Mouse (Mus musculus): Measurements from ENCODE around the gene Lingo2. TPM values are rescaled to one million over a fixed set of nuclear protein-coding genes. Genes with fewer than 3 reads are reported as not detected.

Gene Lingo2
- polyA plus RNA-seq, 1 experiment: 13.1 TPM

GRCm38 (mm10) chr4:36305228-36305627, 646.3 kb downstream of the Lingo2 start:
- DNase-seq (ENCODE audit: low read depth): no peak
- TF ChIP-seq POLR2A (IDR thresholded peaks at IDR 0.05; ENCODE audit: borderline replicate concordance, extremely low read depth, insufficient read depth, insufficient read length, poor library complexity, severe bottlenecking): no peak
- TF ChIP-seq CTCF (IDR thresholded peaks at IDR 0.05; ENCODE audit: borderline replicate concordance, extremely low read depth, insufficient read depth, insufficient read length): no peak

DNA sequence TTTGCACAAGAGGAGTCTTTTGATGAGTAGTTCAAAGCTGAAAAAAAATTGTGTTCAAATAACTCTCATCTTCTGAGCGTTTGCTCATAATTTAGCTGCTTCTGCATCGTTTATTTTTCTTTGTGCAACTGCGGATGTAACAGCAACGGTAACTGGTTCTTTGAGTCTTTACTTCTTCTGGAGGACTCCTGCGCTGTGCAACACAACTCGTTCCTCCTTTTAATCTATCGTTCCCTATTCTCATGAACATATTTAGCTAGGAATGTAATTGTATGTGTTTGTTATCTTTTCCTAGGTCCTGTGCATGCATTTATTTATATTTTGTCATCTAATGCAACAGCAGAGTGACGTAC, 661.9 kb downstream of the Lingo2 start:
- TF ChIP-seq POLR2A (IDR thresholded peaks at IDR 0.05; ENCODE audit: borderline replicate concordance, extremely low read depth, insufficient read depth, insufficient read length, poor library complexity, severe bottlenecking) (no peak), CTCF (IDR thresholded peaks at IDR 0.05; ENCODE audit: borderline replicate concordance, extremely low read depth, insufficient read depth, insufficient read length) (no peak)
- no peak for DNase-seq (ENCODE audit: low read depth)

GRCm38 (mm10) chr4:36288813-36289700, 662.5 kb downstream of the Lingo2 start:
- TF ChIP-seq POLR2A (IDR thresholded peaks at IDR 0.05; ENCODE audit: borderline replicate concordance, extremely low read depth, insufficient read depth, insufficient read length, poor library complexity, severe bottlenecking) (no peak), CTCF (IDR thresholded peaks at IDR 0.05; ENCODE audit: borderline replicate concordance, extremely low read depth, insufficient read depth, insufficient read length) (peak; percentile 61; the same call in 1 of the 2 replicates)
- peak; percentile 95 for DNase-seq (ENCODE audit: low read depth)

DNA sequence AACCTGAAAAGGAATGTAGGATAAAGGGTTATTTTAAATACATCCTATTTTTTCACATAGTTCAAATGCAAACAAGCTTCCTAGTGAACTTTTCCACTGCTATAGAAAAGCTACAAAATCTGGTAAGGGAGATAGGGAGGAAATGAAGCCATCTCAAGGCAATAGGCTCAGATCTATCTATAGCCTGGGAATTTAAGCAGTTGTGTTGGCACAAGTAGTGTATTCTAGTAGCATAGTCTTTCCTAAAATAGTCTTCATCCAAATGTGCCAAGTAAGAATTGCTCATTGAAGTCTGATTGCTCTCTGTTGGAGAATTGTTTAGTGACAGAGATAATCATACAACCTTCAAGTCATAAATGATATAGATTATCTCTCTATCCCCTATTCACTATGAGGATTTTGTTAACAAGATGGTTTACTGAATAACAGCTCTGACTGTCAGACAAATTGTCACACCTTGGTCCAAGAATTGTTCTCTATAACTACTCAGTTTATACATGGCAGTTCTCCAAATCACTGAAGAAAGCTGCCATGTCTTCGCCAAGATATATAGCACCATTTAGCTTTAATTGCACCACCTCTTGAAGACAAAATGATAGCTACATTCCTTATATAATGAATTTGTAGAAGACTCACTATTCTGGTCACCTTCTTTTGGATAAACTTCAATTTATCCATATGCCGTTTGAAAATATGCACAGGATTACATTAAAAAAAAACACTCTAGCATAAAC, 688.9 kb downstream of the Lingo2 start:
- no peak for DNase-seq (ENCODE audit: low read depth)

GRCm38 (mm10) chr4:36186231-36186922, 765.2 kb downstream of the Lingo2 start:
- TF ChIP-seq POLR2A (IDR thresholded peaks at IDR 0.05; ENCODE audit: borderline replicate concordance, extremely low read depth, insufficient read depth, insufficient read length, poor library complexity, severe bottlenecking) (no peak), CTCF (IDR thresholded peaks at IDR 0.05; ENCODE audit: borderline replicate concordance, extremely low read depth, insufficient read depth, insufficient read length) (no peak)
- DNase-seq (ENCODE audit: low read depth): peak; percentile 93

More for the DNA sequence above, 688.9 kb downstream of the Lingo2 start:
- no peak for TF ChIP-seq POLR2A (IDR thresholded peaks at IDR 0.05; ENCODE audit: borderline replicate concordance, extremely low read depth, insufficient read depth, insufficient read length, poor library complexity, severe bottlenecking)
- TF ChIP-seq CTCF (IDR thresholded peaks at IDR 0.05; ENCODE audit: borderline replicate concordance, extremely low read depth, insufficient read depth, insufficient read length): no peak

DNA sequence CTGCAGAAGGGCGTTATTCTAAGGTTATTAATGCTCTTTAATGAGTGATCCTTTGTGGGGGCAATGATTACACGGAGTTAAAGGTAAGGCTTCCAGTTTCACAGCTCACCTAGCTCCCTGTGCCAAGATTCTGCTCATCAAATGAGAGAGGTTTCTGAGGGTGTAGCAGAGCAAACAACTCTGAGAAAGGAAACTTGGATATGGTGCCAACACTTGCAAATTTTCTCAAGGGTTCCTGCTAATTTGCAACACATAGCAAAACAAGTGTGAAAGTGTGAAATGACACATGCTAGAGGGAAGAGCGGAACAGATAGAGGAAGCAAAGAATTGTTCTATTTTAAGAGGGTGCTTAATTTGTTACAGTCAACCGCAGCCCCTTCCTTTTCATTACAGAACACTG, 767.9 kb downstream of the Lingo2 start:
- peak; percentile 93 for DNase-seq (ENCODE audit: low read depth)
- no peak for TF ChIP-seq CTCF (IDR thresholded peaks at IDR 0.05; ENCODE audit: borderline replicate concordance, extremely low read depth, insufficient read depth, insufficient read length)
- TF ChIP-seq POLR2A (IDR thresholded peaks at IDR 0.05; ENCODE audit: borderline replicate concordance, extremely low read depth, insufficient read depth, insufficient read length, poor library complexity, severe bottlenecking): no peak

GRCm38 (mm10) chr4:36170099-36170498, 781.4 kb downstream of the Lingo2 start:
- TF ChIP-seq CTCF (IDR thresholded peaks at IDR 0.05; ENCODE audit: borderline replicate concordance, extremely low read depth, insufficient read depth, insufficient read length) (no peak), POLR2A (IDR thresholded peaks at IDR 0.05; ENCODE audit: borderline replicate concordance, extremely low read depth, insufficient read depth, insufficient read length, poor library complexity, severe bottlenecking) (no peak)
- DNase-seq (ENCODE audit: low read depth): no peak

GRCm38 (mm10) chr4:36131341-36131740, 820.2 kb downstream of the Lingo2 start:
- no peak for DNase-seq (ENCODE audit: low read depth)

DNA sequence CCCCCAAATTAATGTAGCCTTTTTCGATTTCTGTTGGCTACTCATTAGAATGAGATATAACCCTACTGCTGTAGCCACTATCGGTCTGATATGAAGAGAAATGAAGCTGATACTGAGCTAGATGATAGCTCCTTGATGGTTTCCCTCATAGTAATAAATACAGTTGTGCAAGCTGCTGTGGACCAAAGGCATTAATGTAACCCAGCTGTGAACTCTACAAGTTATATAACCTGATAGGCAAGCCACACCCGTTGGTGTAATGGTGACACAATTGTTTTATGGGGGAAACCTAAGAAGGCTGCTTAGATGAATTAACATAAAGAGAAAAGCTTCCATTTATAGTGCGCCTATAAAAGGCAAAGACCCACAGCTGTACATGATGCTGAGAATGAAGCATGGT, 856.1 kb downstream of the Lingo2 start:
- TF ChIP-seq CTCF (IDR thresholded peaks at IDR 0.05; ENCODE audit: borderline replicate concordance, extremely low read depth, insufficient read depth, insufficient read length) (no peak), POLR2A (IDR thresholded peaks at IDR 0.05; ENCODE audit: borderline replicate concordance, extremely low read depth, insufficient read depth, insufficient read length, poor library complexity, severe bottlenecking) (no peak)
- no peak for DNase-seq (ENCODE audit: low read depth)

More at GRCm38 (mm10) chr4:36131341-36131740, 820.2 kb downstream of the Lingo2 start:
- TF ChIP-seq CTCF (IDR thresholded peaks at IDR 0.05; ENCODE audit: borderline replicate concordance, extremely low read depth, insufficient read depth, insufficient read length) (no peak), POLR2A (IDR thresholded peaks at IDR 0.05; ENCODE audit: borderline replicate concordance, extremely low read depth, insufficient read depth, insufficient read length, poor library complexity, severe bottlenecking) (no peak)

GRCm38 (mm10) chr4:36081095-36081852, 870.3 kb downstream of the Lingo2 start:
- peak; percentile 87 for DNase-seq (ENCODE audit: low read depth)
- TF ChIP-seq CTCF (IDR thresholded peaks at IDR 0.05; ENCODE audit: borderline replicate concordance, extremely low read depth, insufficient read depth, insufficient read length): no peak
- no peak for TF ChIP-seq POLR2A (IDR thresholded peaks at IDR 0.05; ENCODE audit: borderline replicate concordance, extremely low read depth, insufficient read depth, insufficient read length, poor library complexity, severe bottlenecking)
